Mouse (Mus musculus) retina, postnatal 7 days (tissue): ENCODE results near the gene Syne3.

ENCODE experiments used
- DNase-seq: peaks from one replicate; pipeline ENCODE4 v3.0.0-alpha.2; 2012; ENCODE audit warnings: low read depth, low spot score

Gene Syne3

GRCm38 (mm10) chr12:104896640-104897039, 113.0 kb downstream of the Syne3 start:
- DNase-seq = no peak

GRCm38 (mm10) chr12:104892245-104892644, 117.4 kb downstream of the Syne3 start:
- DNase-seq = no peak

GRCm38 (mm10) chr12:104890066-104890465, 119.5 kb downstream of the Syne3 start:
- no peak for DNase-seq

- DNase-seq = no peak
These were observed 123.5 kb downstream of the Syne3 start for GRCm38 (mm10) chr12:104886104-104886503.

- no peak for DNase-seq
These were observed 127.1 kb downstream of the Syne3 start for GRCm38 (mm10) chr12:104882533-104882932.

GRCm38 (mm10) chr12:104882061-104882460, 127.5 kb downstream of the Syne3 start:
- DNase-seq = no peak

- no peak for DNase-seq
These were observed 128.0 kb downstream of the Syne3 start for GRCm38 (mm10) chr12:104881518-104882060.

- DNase-seq = no peak
These were observed 129.2 kb downstream of the Syne3 start for GRCm38 (mm10) chr12:104880367-104880766.
